Mouse (Mus musculus) 3134 (cell line): ENCODE results near the gene Gm15517.
"Not testable (repeated sequence)": the region's sequence is repeated elsewhere in the genome, so short reads cannot be mapped to it uniquely, and the experiment has no call there.

Source experiments
- DNase-seq: peaks from one replicate; pipeline ENCODE4 v3.0.0-alpha.2; 2011; ENCODE audit warnings: low spot score; ENCODE audit not compliant: insufficient read length; ENCODE audit errors: extremely low read depth

Gm15517 gene

GRCm38 (mm10) chr7:44268117-44268516, 6.9 kb downstream of the Gm15517 start:
- DNase-seq: no peak

GRCm38 (mm10) chr7:44269397-44269796, 8.2 kb downstream of the Gm15517 start:
- DNase-seq: no peak

GRCm38 (mm10) chr7:44271309-44271708, 10.1 kb downstream of the Gm15517 start:
- DNase-seq: no peak

GRCm38 (mm10) chr7:44272546-44272945, 11.3 kb downstream of the Gm15517 start:
- no peak for DNase-seq

GRCm38 (mm10) chr7:44273446-44273845, 12.2 kb downstream of the Gm15517 start:
- no peak for DNase-seq

GRCm38 (mm10) chr7:44274096-44274495, 12.8 kb downstream of the Gm15517 start:
- no peak for DNase-seq

GRCm38 (mm10) chr7:44275546-44275945, 14.3 kb downstream of the Gm15517 start:
- no peak for DNase-seq

GRCm38 (mm10) chr7:44276461-44277249, 15.4 kb downstream of the Gm15517 start:
- DNase-seq: no peak

- DNase-seq: no peak
These were observed 16.0 kb downstream of the Gm15517 start for GRCm38 (mm10) chr7:44277250-44277622.

- no peak for DNase-seq
These were observed 19.7 kb downstream of the Gm15517 start for GRCm38 (mm10) chr7:44280959-44281358.

- no peak for DNase-seq
These were observed 20.3 kb downstream of the Gm15517 start for GRCm38 (mm10) chr7:44281586-44281985.

- no peak for DNase-seq
These were observed 26.5 kb downstream of the Gm15517 start for GRCm38 (mm10) chr7:44287760-44288159.

- no peak for DNase-seq
These were observed 29.7 kb downstream of the Gm15517 start for GRCm38 (mm10) chr7:44290986-44291385.

GRCm38 (mm10) chr7:44291418-44291817, 30.2 kb downstream of the Gm15517 start:
- no peak for DNase-seq

GRCm38 (mm10) chr7:44297501-44297900, 36.3 kb downstream of the Gm15517 start:
- not testable (repeated sequence) for DNase-seq

- no peak for DNase-seq
These were observed 42.4 kb downstream of the Gm15517 start for GRCm38 (mm10) chr7:44303346-44304340.

- DNase-seq: no peak
These were observed 43.2 kb downstream of the Gm15517 start for GRCm38 (mm10) chr7:44304463-44304774.

GRCm38 (mm10) chr7:44304775-44305641, 43.8 kb downstream of the Gm15517 start:
- DNase-seq: peak; percentile 100

GRCm38 (mm10) chr7:44305686-44306085, 44.4 kb downstream of the Gm15517 start:
- DNase-seq: no peak

GRCm38 (mm10) chr7:44306516-44307240, 45.4 kb downstream of the Gm15517 start, which contains the start of gene Clec11a:
Gene Clec11a, minus strand, starts transcription at chr7:44306902.
- DNase-seq: peak; percentile 37
